Mouse (Mus musculus) v-Abl transformed pro-B cells (cell line): ENCODE data around the gene Ppp1ca.

Source experiments
- in situ Hi-C, 2 experiments: fragments of 400-800 bp; cut with MboI; formaldehyde crosslinking; loops; one replicate each; pipeline ENCODE4 v1.15.1; 2025; ENCODE audit not compliant: unreplicated experiment in 2 of 2

Ppp1ca gene

DNA sequence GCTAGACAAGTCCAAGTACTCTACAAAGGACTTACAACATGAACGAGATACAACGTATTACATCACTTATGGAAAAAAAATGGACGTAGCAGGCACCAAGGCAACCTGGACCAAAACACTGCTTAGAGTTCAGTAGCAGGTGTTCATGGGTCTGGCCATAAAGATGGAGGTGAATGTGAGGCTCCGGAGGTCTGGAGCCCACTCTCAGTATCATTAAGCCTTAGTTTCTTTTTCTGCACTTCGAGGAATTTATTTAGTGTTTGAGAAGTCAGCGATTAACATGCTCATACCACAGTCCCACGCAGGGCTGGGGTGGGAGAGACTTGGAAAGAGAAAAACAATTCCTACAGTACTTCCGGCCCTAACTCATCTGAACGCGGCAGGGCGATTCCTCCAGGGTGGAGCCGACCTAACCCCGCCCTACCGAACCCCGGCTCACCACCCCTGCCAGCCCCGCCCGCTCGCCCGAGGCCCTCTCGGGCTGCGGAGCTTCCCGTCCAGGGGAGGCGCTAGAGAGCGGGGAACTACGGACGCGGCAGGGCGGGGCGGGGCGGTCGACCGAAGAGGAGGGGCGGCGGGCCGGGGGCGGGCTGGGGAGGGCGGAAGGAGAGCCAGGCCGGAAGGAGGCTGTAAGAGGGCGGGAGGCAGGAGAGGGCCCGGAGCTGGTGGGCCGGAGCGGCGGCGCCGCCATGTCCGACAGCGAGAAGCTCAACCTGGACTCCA is at the start of gene Ppp1ca:
TSS of gene Ppp1ca (plus strand) at position 538 of the 723 bp plus-strand sequence.
- in situ Hi-C loops: no loop called here

DNA sequence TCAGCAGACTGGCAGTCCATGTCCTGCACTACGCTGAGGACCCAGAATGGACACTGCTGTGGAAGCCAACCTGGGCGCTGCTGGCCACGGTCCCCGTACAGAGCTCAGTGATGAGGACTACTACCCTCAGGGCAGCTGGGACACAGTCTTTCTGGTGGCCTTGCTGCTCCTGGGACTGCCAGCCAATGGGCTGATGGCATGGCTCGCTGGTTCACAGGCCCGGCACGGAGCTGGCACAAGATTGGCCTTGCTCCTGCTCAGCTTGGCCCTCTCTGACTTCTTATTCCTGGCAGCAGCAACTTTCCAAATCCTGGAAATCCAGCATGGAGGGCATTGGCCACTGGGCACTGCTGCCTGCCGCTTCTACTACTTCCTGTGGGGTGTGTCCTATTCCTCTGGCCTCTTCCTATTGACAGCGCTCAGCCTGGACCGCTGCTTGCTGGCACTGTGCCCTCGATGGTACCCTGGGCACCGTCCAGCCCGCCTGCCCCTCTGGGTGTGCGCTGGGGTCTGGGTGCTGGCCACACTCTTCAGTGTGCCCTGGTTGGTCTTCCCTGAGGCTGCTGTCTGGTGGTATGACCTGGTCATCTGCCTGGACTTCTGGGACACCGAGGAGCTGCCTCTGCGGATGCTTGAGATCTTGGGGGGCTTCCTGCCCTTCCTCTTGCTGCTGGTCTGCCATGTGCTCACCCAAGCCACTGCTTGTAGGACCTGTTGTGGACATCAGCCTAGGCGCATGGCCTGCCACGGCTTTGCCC is 49.3 kb upstream of the Ppp1ca start:
- in situ Hi-C loops: no loop called here

GRCm38 (mm10) chr19:4143759-4144268 is 48.1 kb upstream of the Ppp1ca start, which contains the start of gene Cabp4:
Gene Cabp4, minus strand, starts transcription at chr19:4144033.
- in situ Hi-C loops: no loop called here

DNA sequence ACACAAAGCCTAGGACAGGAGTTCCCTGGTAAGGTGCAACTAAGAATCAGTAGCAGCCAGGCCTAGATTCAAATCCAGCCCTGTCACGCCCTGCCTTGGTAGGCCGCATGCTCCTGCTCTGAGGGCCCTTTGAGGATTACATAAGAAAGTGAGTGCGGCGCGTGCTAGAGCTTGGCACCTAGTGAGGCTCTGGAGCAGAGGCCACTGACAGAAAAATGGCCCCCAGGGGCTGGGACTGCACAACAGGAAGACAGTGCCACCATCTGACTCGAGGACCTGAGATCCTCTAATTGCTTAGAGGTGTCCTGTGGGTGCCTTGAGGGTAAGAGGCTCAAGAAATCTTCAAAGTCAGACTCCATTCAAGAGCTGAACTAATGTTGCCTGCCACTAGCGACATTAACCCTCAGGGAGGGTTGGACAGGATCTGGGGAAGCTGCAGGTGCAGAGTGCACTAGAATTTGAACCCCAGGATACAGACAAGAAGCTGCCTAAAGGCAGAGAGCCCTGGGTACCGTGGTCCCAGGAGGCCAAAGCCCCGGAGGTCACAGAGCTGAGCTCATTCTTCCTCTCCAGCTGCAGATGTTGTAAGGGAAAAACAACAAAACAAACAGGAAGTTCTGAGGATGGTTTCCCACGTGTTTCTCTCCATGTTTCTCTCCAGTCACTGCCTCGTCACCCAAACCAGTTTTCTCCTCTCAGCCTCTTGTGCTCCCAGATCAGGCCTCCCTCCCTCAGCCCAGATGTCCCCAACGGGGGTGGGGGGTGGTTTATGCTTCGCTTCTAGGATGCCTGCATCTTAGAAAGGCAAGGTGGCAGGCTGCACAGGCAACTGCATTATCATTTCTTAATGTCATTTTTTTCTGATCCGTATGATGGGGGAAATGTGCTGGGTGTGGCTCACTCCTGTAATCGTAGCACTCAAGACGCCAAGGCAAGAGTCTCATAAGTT is 47.0 kb upstream of the Ppp1ca start:
- in situ Hi-C loops: no loop called here

DNA sequence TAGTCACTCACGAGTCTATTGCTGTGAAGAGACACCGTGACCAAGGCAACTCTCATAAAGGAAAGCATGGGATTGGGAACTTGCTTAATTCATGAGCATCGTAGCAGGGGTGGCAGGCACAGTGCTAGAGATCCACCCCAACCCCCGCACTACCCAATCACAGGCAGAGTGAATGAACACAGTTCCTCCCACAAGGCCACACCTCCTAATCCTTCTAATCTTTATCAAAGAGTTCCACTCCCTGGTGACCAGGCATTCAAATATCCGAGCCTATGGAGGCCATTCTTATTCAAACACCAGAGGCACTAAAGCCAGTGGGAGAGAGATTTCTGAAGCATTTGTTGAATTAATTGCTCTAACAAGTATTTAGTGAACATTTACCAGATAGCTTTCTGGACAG is 45.9 kb upstream of the Ppp1ca start:
- in situ Hi-C loops: no loop called here

DNA sequence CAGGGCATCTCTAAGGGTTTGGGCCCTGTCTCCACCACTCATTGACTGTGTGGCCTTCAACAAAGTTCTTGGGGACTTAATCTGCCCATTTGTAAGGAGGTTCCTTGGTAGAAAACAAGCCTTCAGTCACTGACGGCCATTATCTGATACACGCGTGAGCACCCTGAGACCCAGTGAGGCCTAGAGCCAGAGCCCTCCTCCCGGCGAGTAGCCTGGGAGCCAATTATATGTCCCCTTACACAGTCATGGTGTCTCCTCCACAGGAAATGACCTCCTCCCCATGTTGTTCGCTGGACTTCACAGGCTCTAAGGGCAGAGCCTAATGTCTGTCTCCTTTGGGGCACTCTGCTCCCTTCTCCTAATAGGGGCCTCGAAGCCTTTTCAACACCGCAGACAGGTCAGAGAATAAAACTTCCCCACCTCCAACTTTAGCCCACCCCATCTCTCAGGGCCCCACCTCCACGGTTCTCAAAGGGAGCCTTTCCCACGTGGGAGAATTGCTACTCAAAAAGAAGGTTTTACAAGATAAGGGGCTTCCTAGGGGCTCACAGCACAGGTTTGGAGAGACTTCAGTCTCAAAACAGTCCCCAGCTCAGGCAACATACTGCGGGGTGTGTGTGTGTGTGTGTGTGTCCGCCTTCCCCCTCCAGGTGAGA is 45.4 kb upstream of the Ppp1ca start:
- in situ Hi-C loops: no loop called here

DNA sequence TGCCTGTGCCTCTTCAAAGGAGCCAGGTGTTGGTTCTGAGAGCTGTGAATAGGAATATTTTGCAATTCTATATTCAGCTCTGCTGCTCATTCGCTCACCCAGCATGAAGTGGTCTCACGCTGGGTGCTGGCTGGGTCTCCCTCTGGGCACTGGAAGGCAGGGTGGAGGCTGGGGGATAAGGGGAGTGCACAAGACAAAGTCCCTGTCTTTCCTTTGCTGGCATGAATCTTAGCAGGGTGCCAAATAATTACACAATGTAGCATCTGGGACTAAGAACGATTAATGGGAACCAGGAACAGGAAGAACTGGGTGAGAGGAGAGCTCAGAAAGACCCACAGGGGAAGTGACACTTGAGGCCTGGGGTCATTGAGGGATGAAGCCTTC is 44.9 kb upstream of the Ppp1ca start:
- in situ Hi-C loops: no loop called here

GRCm38 (mm10) chr19:4147782-4148490 is 43.9 kb upstream of the Ppp1ca start:
- in situ Hi-C loops: no loop called here

- in situ Hi-C loops: no loop called here
These were observed 43.4 kb upstream of the Ppp1ca start, which contains the start of gene Coro1b for GRCm38 (mm10) chr19:4148491-4148806. Gene Coro1b, plus strand, starts transcription at chr19:4148619.

DNA sequence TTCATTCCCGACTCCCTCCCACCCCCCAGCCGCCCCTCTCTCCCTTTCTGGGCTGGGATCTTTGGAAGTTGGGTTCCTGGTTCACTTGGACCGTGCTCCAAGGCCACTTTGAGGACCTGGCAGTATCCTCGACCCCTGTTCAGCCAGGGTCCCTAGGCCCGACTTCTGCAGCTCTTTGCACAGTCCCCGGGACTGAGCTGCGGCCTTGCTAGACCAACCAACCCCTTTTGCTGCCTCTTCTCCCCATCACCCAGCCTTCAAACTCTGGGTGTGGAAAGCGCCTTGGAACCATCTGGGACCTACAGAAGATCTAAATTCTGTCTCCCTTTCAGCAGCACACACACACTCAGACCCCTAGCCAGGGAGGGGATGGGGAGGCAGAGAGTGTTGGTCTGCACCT is 43.0 kb upstream of the Ppp1ca start:
- in situ Hi-C loops: no loop called here

DNA sequence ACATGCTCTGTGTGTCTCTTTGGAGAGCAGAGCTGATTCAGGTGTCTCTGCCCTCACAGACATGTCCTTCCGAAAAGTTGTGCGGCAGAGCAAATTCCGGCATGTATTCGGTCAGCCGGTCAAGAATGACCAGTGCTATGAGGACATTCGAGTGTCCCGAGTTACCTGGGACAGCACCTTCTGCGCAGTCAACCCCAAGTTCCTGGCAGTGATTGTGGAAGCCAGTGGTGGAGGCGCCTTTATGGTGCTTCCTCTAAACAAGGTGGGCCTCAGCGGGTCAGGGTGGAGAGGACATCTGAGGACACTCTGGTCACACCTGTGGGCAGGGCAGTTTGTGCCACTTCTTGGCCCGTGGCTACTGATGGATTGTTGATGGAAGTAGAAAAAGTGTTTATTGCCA is 42.6 kb upstream of the Ppp1ca start:
- in situ Hi-C loops: no loop called here

DNA sequence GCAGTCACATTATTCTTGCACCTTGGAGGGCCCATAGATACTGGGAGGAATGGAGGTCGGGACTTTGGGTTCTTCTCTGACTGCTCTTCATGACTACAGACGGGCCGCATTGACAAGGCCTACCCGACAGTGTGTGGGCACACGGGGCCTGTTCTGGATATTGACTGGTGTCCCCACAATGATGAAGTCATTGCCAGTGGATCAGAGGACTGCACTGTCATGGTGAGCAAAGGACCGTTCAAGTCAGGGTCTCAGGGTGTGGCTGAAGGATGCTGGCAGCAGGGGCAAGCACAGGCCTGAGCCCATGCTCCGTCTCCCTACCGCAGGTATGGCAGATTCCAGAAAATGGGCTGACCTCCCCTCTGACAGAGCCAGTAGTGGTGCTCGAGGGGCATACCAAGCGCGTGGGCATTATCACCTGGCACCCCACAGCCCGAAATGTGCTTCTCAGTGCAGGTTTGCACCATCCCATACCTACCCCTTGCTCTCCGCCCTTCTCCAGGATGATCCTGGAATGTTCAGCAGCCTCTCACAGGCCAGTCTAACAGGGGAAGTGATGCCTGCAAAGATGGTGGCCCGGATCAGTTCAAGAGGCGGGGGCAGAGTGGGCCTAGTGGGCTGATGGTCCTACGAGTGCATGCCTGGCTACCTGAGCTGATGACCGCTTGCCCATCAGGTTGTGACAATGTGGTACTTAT is 42.0 kb upstream of the Ppp1ca start:
- in situ Hi-C loops: no loop called here

DNA sequence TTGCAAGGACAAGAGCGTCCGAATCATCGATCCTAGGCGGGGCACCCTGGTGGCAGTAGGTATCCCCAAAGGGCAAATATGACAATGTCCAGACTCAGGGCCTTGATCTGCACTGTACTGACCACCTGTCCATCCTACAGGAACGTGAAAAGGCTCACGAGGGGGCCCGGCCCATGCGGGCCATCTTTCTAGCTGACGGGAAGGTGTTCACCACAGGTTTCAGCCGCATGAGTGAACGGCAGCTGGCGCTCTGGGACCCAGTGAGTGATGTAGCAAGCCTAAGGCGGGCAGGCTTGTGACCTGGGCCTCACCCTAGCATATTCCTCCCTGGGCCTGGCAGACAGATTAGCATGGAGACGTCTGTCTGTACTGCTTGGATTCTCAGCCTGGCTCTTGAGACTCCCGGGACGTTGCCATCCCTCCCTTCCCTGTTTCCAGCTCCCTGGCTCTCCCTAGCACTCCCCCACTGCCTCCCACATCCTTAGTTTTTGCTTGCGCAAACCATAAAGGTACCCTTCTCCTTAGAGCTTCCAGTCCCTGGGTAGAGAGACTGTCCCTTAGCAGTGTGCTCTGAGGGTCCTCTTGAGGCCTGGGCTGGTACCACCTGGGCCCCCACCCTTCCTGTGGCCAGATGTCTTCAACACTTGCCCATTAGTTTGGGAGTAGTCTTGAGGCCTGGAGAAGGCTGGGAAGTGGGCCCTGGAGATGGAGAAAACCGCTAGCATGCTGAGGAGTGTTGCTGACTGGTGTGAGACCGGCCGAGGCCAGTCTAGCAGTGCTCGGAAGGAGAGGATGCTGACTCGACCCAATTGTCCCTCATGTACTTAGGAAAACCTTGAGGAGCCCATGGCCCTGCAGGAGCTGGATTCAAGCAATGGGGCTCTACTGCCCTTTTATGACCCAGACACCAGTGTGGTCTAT is 41.0 kb upstream of the Ppp1ca start:
- in situ Hi-C loops: no loop called here

DNA sequence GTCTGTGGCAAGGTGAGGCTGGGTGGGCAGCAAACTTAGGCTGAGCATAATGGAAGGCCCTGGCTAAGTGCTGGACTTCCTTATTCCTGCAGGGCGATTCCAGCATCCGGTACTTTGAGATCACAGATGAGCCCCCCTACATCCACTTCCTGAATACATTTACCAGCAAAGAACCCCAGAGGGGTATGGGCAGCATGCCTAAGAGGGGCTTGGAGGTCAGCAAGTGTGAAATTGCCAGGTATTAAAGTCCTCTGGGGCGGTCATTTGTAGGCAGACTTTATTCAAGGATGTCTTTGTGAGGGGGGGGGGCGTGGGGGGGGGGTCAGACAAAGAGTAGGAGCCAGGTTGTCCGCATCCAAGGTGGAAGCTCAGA is 40.4 kb upstream of the Ppp1ca start:
- in situ Hi-C loops: no loop called here

GRCm38 (mm10) chr19:4151898-4152297 is 40.0 kb upstream of the Ppp1ca start:
- in situ Hi-C loops: no loop called here

GRCm38 (mm10) chr19:4152445-4153231 is 39.2 kb upstream of the Ppp1ca start:
- in situ Hi-C loops: no loop called here

GRCm38 (mm10) chr19:4153232-4153654 is 38.6 kb upstream of the Ppp1ca start, which contains the start of gene Ptprcap:
Gene Ptprcap, plus strand, starts transcription at chr19:4153604.
- in situ Hi-C loops: no loop called here
